Mouse (Mus musculus) lung, embryonic 15.5 days (tissue): ENCODE measurements at regions not wholly inside any gene's neighbourhood (a gene's known extent, or its start where the extent isn't known, plus 50 kb on each side); places are given as distances from the start of the nearest gene placed in this dataset.

ENCODE experiments used
- ATAC-seq: fragments of 200-750 bp; cut with Nextera tagmentation; 2 replicates; pipeline ENCODE4 v1.8.0; 2017; ENCODE audit warnings: moderate number of reproducible peaks, borderline replicate concordance; ENCODE audit not compliant: low FRiP score, low TSS enrichment; ENCODE audit errors: extremely low read depth
- H3K27ac ChIP-seq: fragments of 300-500 bp; sonication (generic); 2 replicates; pipeline ENCODE4 v1.5.1; 2015; ENCODE audit warnings: moderate library complexity, mild to moderate bottlenecking, inconsistent platforms
- H3K27me3 ChIP-seq: fragments of 300-500 bp; sonication (generic); 2 replicates; pipeline ENCODE4 v1.6.1; 2015; ENCODE audit warnings: inconsistent platforms
- H3K36me3 ChIP-seq: fragments of 300-500 bp; sonication (generic); 2 replicates; pipeline ENCODE4 v1.6.1; 2015; ENCODE audit warnings: inconsistent platforms
- H3K4me1 ChIP-seq: fragments of 300-500 bp; sonication (generic); 2 replicates; pipeline ENCODE4 v1.6.1; 2015; ENCODE audit warnings: inconsistent platforms
- H3K4me2 ChIP-seq: fragments of 300-500 bp; sonication (generic); 2 replicates; pipeline ENCODE4 v1.6.1; 2015; ENCODE audit warnings: inconsistent platforms, mild to moderate bottlenecking, moderate library complexity
- H3K4me3 ChIP-seq: fragments of 300-500 bp; sonication (generic); 2 replicates; pipeline ENCODE4 v1.5.1; 2015; ENCODE audit warnings: mild to moderate bottlenecking, inconsistent platforms
- H3K9ac ChIP-seq: fragments of 300-500 bp; sonication (generic); 2 replicates; pipeline ENCODE4 v1.6.1; 2015; ENCODE audit warnings: inconsistent platforms
- H3K9me3 ChIP-seq: fragments of 300-500 bp; sonication (generic); 2 replicates; pipeline ENCODE4 v1.6.1; 2016; ENCODE audit warnings: inconsistent platforms
- WGBS: fragments of 180-500 bp; shearing (Covaris S2); methylation state at CpG from one replicate; pipeline ENCODE4 v1.1.7; 2015; 5-methylcytosine and 5-hydroxymethylcytosine counted together

- Histone ChIP-seq H3K9me3 (no peaks in the 10 kb centered on the region), H3K36me3 (no peaks in the 10 kb centered on the region), H3K4me2 (no peak overlapping the region), H3K9ac (no peak overlapping the region), H3K4me1 (no peaks in the 10 kb centered on the region), H3K27me3 (no peaks in the 10 kb centered on the region), H3K4me3 (no peak overlapping the region), H3K27ac (no peak overlapping the region)
- ATAC-seq, result no peak
- WGBS, result 41% methylated on average over 5 of the region's 5 CpGs
Measured at GRCm38 (mm10) chr12:26936696-26937458, 405.5 kb downstream of the Sox11 start.

DNA sequence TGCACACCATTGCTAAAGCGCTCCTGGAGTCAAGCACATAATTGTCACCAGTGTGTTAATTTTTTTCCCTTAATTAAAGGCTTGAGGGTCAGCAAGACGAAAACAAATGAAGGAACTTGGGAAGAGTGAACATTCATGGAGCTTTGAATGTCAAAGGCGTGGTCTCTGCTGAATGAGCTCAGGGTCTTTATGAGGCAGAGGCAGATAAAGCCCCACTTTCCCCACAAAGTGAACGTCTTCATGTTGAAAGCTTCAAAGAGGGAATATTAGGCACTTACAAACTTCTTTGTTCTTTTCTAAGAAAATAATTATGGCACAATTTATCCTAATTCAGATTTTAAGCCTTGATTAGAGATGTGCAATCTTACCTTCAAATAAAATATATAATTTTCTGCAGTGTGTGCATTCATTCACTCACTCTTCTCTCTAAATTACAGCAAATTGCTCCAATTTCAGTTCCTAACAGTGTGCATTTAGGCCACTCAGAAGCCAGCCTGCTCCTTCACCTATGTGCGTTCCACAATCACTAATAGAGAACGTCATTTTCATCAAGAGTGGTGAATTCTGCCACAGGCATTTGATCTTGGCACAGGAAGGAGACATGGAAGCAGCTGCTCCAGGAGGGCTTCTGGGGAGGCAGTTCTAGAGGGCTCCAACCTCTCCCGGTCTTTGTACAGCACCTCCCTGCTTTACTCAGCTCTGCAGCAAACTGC lies 412.1 kb downstream of the Sox11 start:
- 76% methylated on average over 7 of the region's 7 CpGs for WGBS
- H3K27ac ChIP-seq, result no peak overlapping the region
- H3K4me3 ChIP-seq, result no peak overlapping the region
- no peaks in the 10 kb centered on the region for H3K36me3 ChIP-seq
- no peaks in the 10 kb centered on the region for H3K27me3 ChIP-seq
- H3K9ac ChIP-seq, result no peak overlapping the region
- H3K4me2 ChIP-seq, result no peak overlapping the region
- no peak for ATAC-seq
- H3K4me1 ChIP-seq, result no peaks in the 10 kb centered on the region
- H3K9me3 ChIP-seq, result no peaks in the 10 kb centered on the region

- H3K4me2 ChIP-seq, result no peak overlapping the region
- ATAC-seq, result no peak
- 85% methylated on average over 1 of the region's 1 CpGs for WGBS
- H3K27me3 ChIP-seq, result no peaks in the 10 kb centered on the region
- H3K9me3 ChIP-seq, result no peaks in the 10 kb centered on the region
- no peaks in the 10 kb centered on the region for H3K36me3 ChIP-seq
- H3K4me3 ChIP-seq, result no peak overlapping the region
- H3K4me1 ChIP-seq, result no peaks in the 10 kb centered on the region
- no peak overlapping the region for H3K9ac ChIP-seq
- H3K27ac ChIP-seq, result no peak overlapping the region
Measured at GRCm38 (mm10) chr12:26906126-26906525, 436.2 kb downstream of the Sox11 start.

DNA sequence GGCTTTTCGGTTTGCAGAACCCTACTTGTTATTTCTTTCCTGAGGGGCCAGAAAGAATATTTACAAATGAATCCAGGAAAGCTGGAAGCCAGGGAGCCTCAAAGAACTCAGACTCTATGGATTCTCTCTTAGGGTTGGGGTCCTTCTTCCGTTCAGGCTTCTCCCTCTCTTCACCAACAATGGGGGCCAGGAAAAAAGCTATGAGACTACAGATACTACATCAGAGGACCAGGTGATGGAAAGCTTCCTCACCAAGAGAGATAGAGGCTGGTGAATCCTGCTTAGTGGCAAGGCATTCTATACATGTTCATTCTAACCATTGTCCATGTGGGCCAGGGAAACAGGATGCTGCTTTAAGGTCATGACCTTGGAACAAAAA lies 434.9 kb downstream of the Cmpk2 start:
- no peak overlapping the region for H3K9ac ChIP-seq
- ATAC-seq, result no peak
- H3K27ac ChIP-seq, result no peak overlapping the region
- peak overlapping the region; percentile 37; the same call in 1 of the 2 replicates for H3K4me2 ChIP-seq
- no peaks in the 10 kb centered on the region for H3K27me3 ChIP-seq
- H3K4me1 ChIP-seq, result no peaks in the 10 kb centered on the region
- no peaks in the 10 kb centered on the region for H3K9me3 ChIP-seq
- H3K4me3 ChIP-seq, result no peak overlapping the region
- H3K36me3 ChIP-seq, result no peaks in the 10 kb centered on the region
- WGBS, result 60% methylated on average over 2 of the region's 2 CpGs

GRCm38 (mm10) chr12:26903073-26903893 lies 434.3 kb downstream of the Cmpk2 start:
- H3K9me3 ChIP-seq, result no peaks in the 10 kb centered on the region
- 33% methylated on average over 23 of the region's 23 CpGs for WGBS
- H3K27me3 ChIP-seq, result no peaks in the 10 kb centered on the region
- H3K4me3 ChIP-seq, result no peak overlapping the region
- no peaks in the 10 kb centered on the region for H3K4me1 ChIP-seq
- no peak overlapping the region for H3K9ac ChIP-seq
- no peak overlapping the region for H3K27ac ChIP-seq
- no peak for ATAC-seq
- no peaks in the 10 kb centered on the region for H3K36me3 ChIP-seq
- H3K4me2 ChIP-seq, result peak overlapping the region; percentile 37

- no peak overlapping the region for H3K4me3 ChIP-seq
- no peaks in the 10 kb centered on the region for H3K36me3 ChIP-seq
- no peaks in the 10 kb centered on the region for H3K4me1 ChIP-seq
- H3K4me2 ChIP-seq, result no peak overlapping the region
- no peak overlapping the region for H3K9ac ChIP-seq
- H3K27me3 ChIP-seq, result no peaks in the 10 kb centered on the region
- no peak overlapping the region for H3K27ac ChIP-seq
- WGBS, result 75% methylated on average over 4 of the region's 4 CpGs
- H3K9me3 ChIP-seq, result no peaks in the 10 kb centered on the region
- no peak for ATAC-seq
Measured at GRCm38 (mm10) chr12:26891190-26891589, 422.2 kb downstream of the Cmpk2 start.

- Histone ChIP-seq H3K4me2 (no peak overlapping the region), H3K27me3 (no peaks in the 10 kb centered on the region), H3K9me3 (no peaks in the 10 kb centered on the region), H3K4me3 (no peak overlapping the region), H3K9ac (no peak overlapping the region), H3K36me3 (no peaks in the 10 kb centered on the region), H3K4me1 (no peaks in the 10 kb centered on the region; the same call in 1 of the 2 replicates), H3K27ac (no peak overlapping the region)
- no peak for ATAC-seq
- 62% methylated on average over 7 of the region's 7 CpGs for WGBS
Measured at GRCm38 (mm10) chr12:26886635-26887014, 417.6 kb downstream of the Cmpk2 start.

DNA sequence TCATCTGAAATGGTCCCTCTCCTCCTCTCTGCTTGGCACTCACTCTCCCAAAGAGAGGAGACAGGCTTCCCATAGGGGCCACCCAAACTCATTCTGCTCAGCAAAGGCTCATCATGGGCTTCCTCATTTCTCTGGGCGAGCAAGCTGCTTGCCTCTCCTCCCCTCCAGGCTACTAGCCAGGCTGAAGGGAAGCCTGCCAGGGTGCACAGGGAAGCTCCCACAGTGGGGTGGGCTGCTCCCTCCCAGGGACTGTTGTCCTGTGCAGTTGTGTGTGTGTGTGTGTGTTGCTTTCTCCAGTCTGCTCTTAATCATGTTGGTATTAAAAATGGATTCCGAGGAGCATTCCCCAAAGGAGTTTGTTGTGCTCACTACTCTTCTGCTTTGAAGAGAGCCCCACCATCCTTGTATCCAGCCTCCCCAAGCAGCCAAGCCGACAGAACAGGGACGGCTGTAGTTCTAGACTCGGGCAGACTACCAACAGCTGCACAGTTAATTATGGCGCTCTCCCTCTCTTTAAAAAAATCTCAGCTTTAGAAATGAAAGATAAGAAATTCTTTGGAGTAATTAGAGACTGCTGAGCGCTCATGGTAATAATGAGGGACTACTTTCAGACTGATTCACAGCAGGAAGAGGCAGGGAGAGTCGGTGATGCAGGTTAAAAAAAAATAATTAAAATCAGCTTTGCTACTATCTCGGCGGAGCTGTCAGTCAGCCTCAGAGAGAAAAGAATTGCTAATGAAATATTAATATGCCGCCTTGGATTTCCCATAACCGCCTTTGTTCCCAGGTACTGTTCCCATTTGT lies 417.0 kb downstream of the Cmpk2 start:
- no peaks in the 10 kb centered on the region for H3K36me3 ChIP-seq
- no peak overlapping the region for H3K4me2 ChIP-seq
- no peaks in the 10 kb centered on the region for H3K9me3 ChIP-seq
- no peak; the same call in 1 of the 2 replicates for ATAC-seq
- H3K4me1 ChIP-seq, result no peaks in the 10 kb centered on the region; the same call in 1 of the 2 replicates
- H3K9ac ChIP-seq, result no peak overlapping the region
- WGBS, result 47% methylated on average over 12 of the region's 12 CpGs
- H3K27ac ChIP-seq, result no peak overlapping the region
- H3K4me3 ChIP-seq, result no peak overlapping the region
- no peaks in the 10 kb centered on the region for H3K27me3 ChIP-seq

DNA sequence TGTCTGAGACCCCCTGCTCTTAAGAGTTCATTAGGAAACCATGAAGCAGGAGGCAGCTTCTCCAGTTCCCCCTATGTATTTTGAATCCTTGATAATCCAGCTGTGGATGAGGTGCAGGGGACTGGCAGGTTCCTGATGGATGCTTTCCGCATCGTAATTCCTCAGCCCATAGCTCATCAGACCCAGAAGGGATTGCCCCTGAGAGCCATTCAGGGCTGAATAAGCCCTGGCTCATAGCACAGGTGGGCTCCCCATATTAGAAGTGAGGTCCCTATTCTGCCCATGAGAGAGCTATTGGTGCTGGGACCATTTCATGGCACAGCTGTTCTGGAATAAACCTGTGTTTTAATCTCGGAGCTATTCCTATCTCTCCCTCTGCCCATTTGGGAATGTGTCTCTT lies 416.1 kb downstream of the Cmpk2 start:
- Histone ChIP-seq H3K27me3 (no peaks in the 10 kb centered on the region), H3K9ac (no peak overlapping the region), H3K36me3 (no peaks in the 10 kb centered on the region), H3K4me3 (no peak overlapping the region), H3K4me2 (no peak overlapping the region), H3K27ac (no peak overlapping the region), H3K9me3 (no peaks in the 10 kb centered on the region), H3K4me1 (no peaks in the 10 kb centered on the region; the same call in 1 of the 2 replicates)
- 79% methylated on average over 3 of the region's 3 CpGs for WGBS
- no peak for ATAC-seq

GRCm38 (mm10) chr12:26884156-26884555 lies 415.2 kb downstream of the Cmpk2 start:
- H3K27ac ChIP-seq, result no peak overlapping the region
- ATAC-seq, result no peak
- no peak overlapping the region for H3K4me3 ChIP-seq
- H3K27me3 ChIP-seq, result no peaks in the 10 kb centered on the region
- no peaks in the 10 kb centered on the region; the same call in 1 of the 2 replicates for H3K4me1 ChIP-seq
- 45% methylated on average over 5 of the region's 5 CpGs for WGBS
- H3K9ac ChIP-seq, result no peak overlapping the region
- H3K36me3 ChIP-seq, result no peaks in the 10 kb centered on the region
- H3K9me3 ChIP-seq, result no peaks in the 10 kb centered on the region
- H3K4me2 ChIP-seq, result no peak overlapping the region

DNA sequence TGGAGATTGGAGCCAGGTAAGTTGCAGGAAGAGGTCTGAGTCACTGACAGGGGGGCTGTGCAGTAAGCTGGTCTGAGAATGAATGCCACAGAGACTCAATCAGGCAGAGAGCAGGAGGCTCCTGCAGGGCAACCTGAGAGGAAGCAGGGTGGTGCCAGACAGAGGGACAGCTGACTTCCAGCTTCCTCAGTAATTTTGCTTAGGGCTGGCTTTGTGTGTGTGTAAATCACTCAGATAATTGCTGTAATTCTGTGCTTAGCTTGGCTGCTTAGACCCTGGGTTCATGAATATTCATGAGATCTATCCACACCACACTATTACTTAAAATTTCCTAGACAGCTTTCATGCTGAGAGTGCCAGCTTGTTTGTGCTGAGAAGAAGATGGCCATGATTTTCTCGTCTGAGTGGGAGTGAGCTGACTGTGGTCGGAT lies 408.7 kb downstream of the Cmpk2 start:
- H3K36me3 ChIP-seq, result no peaks in the 10 kb centered on the region
- 79% methylated on average over 2 of the region's 2 CpGs for WGBS
- H3K27ac ChIP-seq, result no peak overlapping the region
- no peaks in the 10 kb centered on the region for H3K4me1 ChIP-seq
- H3K9ac ChIP-seq, result no peak overlapping the region
- H3K4me3 ChIP-seq, result no peak overlapping the region
- H3K9me3 ChIP-seq, result no peaks in the 10 kb centered on the region
- H3K27me3 ChIP-seq, result no peaks in the 10 kb centered on the region
- H3K4me2 ChIP-seq, result no peak overlapping the region
- no peak for ATAC-seq
